Mouse (Mus musculus) hematopoietic stem cell, adult 5-6 weeks (primary cell): Measurements from ENCODE around the gene Capn15. TPM values are rescaled to one million over a fixed set of nuclear protein-coding genes. Genes with fewer than 3 reads are reported as not detected.

Experiments
- ATAC-seq, 2 experiments: fragments of 125-278 bp in 1 of 2; replicated peaks in 1 of 2; 2 replicates each; pipeline ENCODE4 v1.8.0; 2016 to 2017; ENCODE audit warnings: inconsistent platforms in 2 of 2, mild to moderate bottlenecking in 2 of 2, moderate number of reproducible peaks in 2 of 2, low read depth in 1 of 2, moderate TSS enrichment in 1 of 2; ENCODE audit not compliant: low FRiP score in 2 of 2, poor library complexity in 2 of 2, severe bottlenecking in 2 of 2, insufficient read depth in 1 of 2, low TSS enrichment in 1 of 2
- total RNA-seq: library from RNA; stranded (forward); fragments of 172-1452, 232-1000 nt; gene quantifications from 2 replicates; pipeline ENCODE4 v1.2.3, GENCODE M21; 2017

Capn15 gene
- total RNA-seq, 1 experiment from 2014 or later = 8.1 TPM

- ATAC-seq = no peak
Observed at GRCm38 (mm10) chr17:25913877-25914275, 71.7 kb downstream of the Capn15 start.

DNA sequence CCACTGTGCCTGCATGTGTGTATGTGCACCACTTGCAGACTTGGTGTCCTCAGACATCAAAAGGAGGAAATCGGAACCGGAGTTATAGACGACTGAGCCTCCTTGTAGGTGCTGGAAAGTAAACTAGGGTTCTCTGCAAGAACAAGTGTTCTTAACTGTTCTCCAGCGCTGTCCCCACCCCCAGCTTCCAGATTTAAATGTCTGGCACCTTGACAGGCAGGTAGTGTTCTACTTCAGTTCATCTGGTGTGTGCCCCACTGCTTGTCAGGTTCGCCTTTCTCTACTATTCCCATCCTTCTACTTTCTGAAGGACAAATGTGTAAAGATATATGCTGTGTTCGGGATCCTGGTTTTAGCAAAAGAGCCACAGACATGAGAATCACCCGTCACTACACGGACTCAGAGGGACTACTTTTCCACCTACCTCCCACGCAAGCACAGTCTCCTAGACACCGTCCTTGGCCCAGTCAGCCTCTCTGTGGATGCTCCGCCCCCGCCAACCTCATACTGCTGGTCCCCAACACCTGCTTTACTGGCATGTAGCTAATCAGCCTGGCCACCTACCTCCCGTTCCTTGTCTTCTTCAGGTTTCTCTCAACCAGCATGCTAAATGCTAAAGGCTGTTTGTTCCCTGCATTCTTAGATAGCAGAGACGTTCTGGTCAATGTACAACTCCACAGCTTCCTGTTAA is 72.3 kb downstream of the Capn15 start:
- no peak for ATAC-seq

- ATAC-seq = peak; percentile 56 to 65; a peak in 3 of 4 replicates
Observed at GRCm38 (mm10) chr17:25911816-25912215, 73.8 kb downstream of the Capn15 start.

Other genes starting within 250 kb of the Capn15 start
- not detected in 2 replicates for gene Mslnl, start 249.8 kb downstream of the Capn15 start, total RNA-seq
- gene Msln, start 231.4 kb downstream of the Capn15 start, total RNA-seq = not detected in 2 replicates
- 13.4 and 21.5 TPM in 2 replicates for gene Narfl, start 212.0 kb downstream of the Capn15 start, total RNA-seq
- 18.6 and 42.3 TPM in 2 replicates for gene Haghl, start 200.1 kb downstream of the Capn15 start, total RNA-seq
- gene Ccdc78, start 199.2 kb downstream of the Capn15 start, total RNA-seq = 0.38 TPM in 1 of 2 replicates, not detected in the other
- 21.1 and 33.3 TPM in 2 replicates for gene Fam173a, start 192.9 kb downstream of the Capn15 start, total RNA-seq
- not detected in 2 replicates for gene AC134908.4, start 190.1 kb downstream of the Capn15 start, total RNA-seq
- gene Metrn, start 188.7 kb downstream of the Capn15 start, total RNA-seq = 24.9 and 26.5 TPM in 2 replicates
- gene Fbxl16, start 176.7 kb downstream of the Capn15 start, total RNA-seq = 0.06 TPM in 1 of 2 replicates, not detected in the other
- 16.5 and 17.6 TPM in 2 replicates for gene Wdr24, start 162.2 kb downstream of the Capn15 start, total RNA-seq
- gene Jmjd8, start 156.9 kb downstream of the Capn15 start, total RNA-seq = 23.2 and 25.3 TPM in 2 replicates
- gene Stub1, start 152.4 kb downstream of the Capn15 start, total RNA-seq = 79.5 and 84.8 TPM in 2 replicates
- not detected in 2 replicates for gene Rhbdl1, start 148.5 kb downstream of the Capn15 start, total RNA-seq
- gene Gm20683, start 144.0 kb downstream of the Capn15 start, total RNA-seq = 1.4 TPM in 1 of 2 replicates, not detected in the other
- gene Rhot2, start 140.9 kb downstream of the Capn15 start, total RNA-seq = 24.6 and 27.1 TPM in 2 replicates
- gene Wdr90, start 124.3 kb downstream of the Capn15 start, total RNA-seq = 13.0 and 13.6 TPM in 2 replicates
- 7.3 and 13.5 TPM in 2 replicates for gene Mcrip2, start 117.0 kb downstream of the Capn15 start, total RNA-seq
- gene Mettl26, start 110.7 kb downstream of the Capn15 start, total RNA-seq = 20.1 and 35.2 TPM in 2 replicates
- gene Wfikkn1, start 104.9 kb downstream of the Capn15 start, total RNA-seq = 0.79 and 1.1 TPM in 2 replicates
- 12.3 and 17.1 TPM in 2 replicates for gene Rab40c, start 66.1 kb downstream of the Capn15 start, total RNA-seq
- 33.8 and 47.5 TPM in 2 replicates for gene Pigq, start 40.9 kb downstream of the Capn15 start, total RNA-seq
- gene Nhlrc4, start 40.8 kb downstream of the Capn15 start, total RNA-seq = not detected in 2 replicates
- gene A930017K11Rik, start 33.2 kb downstream of the Capn15 start, total RNA-seq = not detected in 2 replicates
- gene Rab11fip3, start 83.8 kb upstream of the Capn15 start, total RNA-seq = 4.7 and 6.5 TPM in 2 replicates
- 23.8 and 27.2 TPM in 2 replicates for gene Decr2, start 104.5 kb upstream of the Capn15 start, total RNA-seq
- gene Nme4, start 109.8 kb upstream of the Capn15 start, total RNA-seq = 70.3 and 75.4 TPM in 2 replicates
- 10.3 and 13.2 TPM in 2 replicates for gene Tmem8, start 127.5 kb upstream of the Capn15 start, total RNA-seq
- gene Mrpl28, start 137.7 kb upstream of the Capn15 start, total RNA-seq = 21.7 and 31.0 TPM in 2 replicates
- gene Axin1, start 152.9 kb upstream of the Capn15 start, total RNA-seq = 224 and 358 TPM in 2 replicates
- gene Pdia2, start 213.3 kb upstream of the Capn15 start, total RNA-seq = 0.13 and 0.15 TPM in 2 replicates
- 0.89 and 1.9 TPM in 2 replicates for gene Rgs11, start 217.2 kb upstream of the Capn15 start, total RNA-seq
- not detected in 2 replicates for gene Arhgdig, start 222.0 kb upstream of the Capn15 start, total RNA-seq